Mouse (Mus musculus): Measurements from ENCODE around the gene Sec24d.

The Sec24d gene

GRCm38 (mm10) chr3:123296654-123297053, 29.4 kb downstream of the Sec24d start:
- no peak for DNase-seq (ENCODE audit: low spot score in 2 of 2)

- peak; percentile 67 to 82 for DNase-seq (ENCODE audit: low spot score in 2 of 2)
Observed at GRCm38 (mm10) chr3:123298283-123298682, 31.0 kb downstream of the Sec24d start.

- no peak for DNase-seq (ENCODE audit: low spot score in 2 of 2)
Observed at GRCm38 (mm10) chr3:123301521-123301920, 34.3 kb downstream of the Sec24d start.

GRCm38 (mm10) chr3:123305611-123306010, 38.4 kb downstream of the Sec24d start:
- DNase-seq (ENCODE audit: low spot score in 2 of 2): no peak

GRCm38 (mm10) chr3:123307446-123307845, 40.2 kb downstream of the Sec24d start:
- no peak for DNase-seq (ENCODE audit: low spot score in 2 of 2)

GRCm38 (mm10) chr3:123309141-123309540, 41.9 kb downstream of the Sec24d start:
- no peak for DNase-seq (ENCODE audit: low spot score in 2 of 2)

- no peak for DNase-seq (ENCODE audit: low spot score in 2 of 2)
Observed at GRCm38 (mm10) chr3:123312477-123313062, 45.3 kb downstream of the Sec24d start.

- DNase-seq (ENCODE audit: low spot score in 2 of 2): no peak
Observed at GRCm38 (mm10) chr3:123313477-123313876, 46.2 kb downstream of the Sec24d start.

GRCm38 (mm10) chr3:123313920-123314614, 46.8 kb downstream of the Sec24d start:
- DNase-seq (ENCODE audit: low spot score in 2 of 2): no peak

- DNase-seq (ENCODE audit: low spot score in 2 of 2): no peak
Observed at GRCm38 (mm10) chr3:123316066-123316465, 48.8 kb downstream of the Sec24d start.

- DNase-seq (ENCODE audit: low spot score in 2 of 2): no peak
Observed at GRCm38 (mm10) chr3:123317081-123317480, 49.8 kb downstream of the Sec24d start.

GRCm38 (mm10) chr3:123320341-123320740, 53.1 kb downstream of the Sec24d start:
- no peak for DNase-seq (ENCODE audit: low spot score in 2 of 2)

GRCm38 (mm10) chr3:123321612-123322011, 54.4 kb downstream of the Sec24d start:
- no peak for DNase-seq (ENCODE audit: low spot score in 2 of 2)

- no peak for DNase-seq (ENCODE audit: low spot score in 2 of 2)
Observed at GRCm38 (mm10) chr3:123322147-123322546, 54.9 kb downstream of the Sec24d start.

GRCm38 (mm10) chr3:123324326-123324725, 57.1 kb downstream of the Sec24d start:
- no peak for DNase-seq (ENCODE audit: low spot score in 2 of 2)

- no peak for DNase-seq (ENCODE audit: low spot score in 2 of 2)
Observed at GRCm38 (mm10) chr3:123329251-123329650, 62.0 kb downstream of the Sec24d start.

GRCm38 (mm10) chr3:123330221-123330620, 63.0 kb downstream of the Sec24d start:
- DNase-seq (ENCODE audit: low spot score in 2 of 2): no peak

- DNase-seq (ENCODE audit: low spot score in 2 of 2): no peak
Observed at GRCm38 (mm10) chr3:123332330-123333054, 65.2 kb downstream of the Sec24d start.

- no peak for DNase-seq (ENCODE audit: low spot score in 2 of 2)
Observed at GRCm38 (mm10) chr3:123333055-123333424, 65.8 kb downstream of the Sec24d start.

- no peak for DNase-seq (ENCODE audit: low spot score in 2 of 2)
Observed at GRCm38 (mm10) chr3:123334947-123335346, 67.7 kb downstream of the Sec24d start.

- DNase-seq (ENCODE audit: low spot score in 2 of 2): no peak
Observed at GRCm38 (mm10) chr3:123335480-123335879, 68.2 kb downstream of the Sec24d start.

- DNase-seq (ENCODE audit: low spot score in 2 of 2): no peak
Observed at GRCm38 (mm10) chr3:123336455-123336854, 69.2 kb downstream of the Sec24d start.

GRCm38 (mm10) chr3:123336951-123337350, 69.7 kb downstream of the Sec24d start:
- no peak for DNase-seq (ENCODE audit: low spot score in 2 of 2)

Measured in frontal cortex, postnatal 25 days (tissue).